Mouse (Mus musculus) forebrain, embryonic 12.5 days (tissue): ENCODE data around the gene Pdss2. TPM values are rescaled to one million over a fixed set of nuclear protein-coding genes. Genes with fewer than 3 reads are reported as not detected.

Experiments
- ATAC-seq: fragments of 200-750 bp; cut with Nextera tagmentation; 2 replicates; pipeline ENCODE4 v1.8.0; 2017; ENCODE audit warnings: moderate TSS enrichment; ENCODE audit not compliant: low FRiP score
- H3K27ac ChIP-seq: fragments of 300-500 bp; sonication (generic); 2 replicates; pipeline ENCODE4 v1.5.1; 2016; ENCODE audit warnings: mild to moderate bottlenecking
- H3K27me3 ChIP-seq: fragments of 300-500 bp; sonication (generic); 2 replicates; pipeline ENCODE4 v1.6.1; 2016; ENCODE audit warnings: mild to moderate bottlenecking
- H3K36me3 ChIP-seq: fragments of 300-500 bp; sonication (generic); replicated peaks from 2 replicates; pipeline ENCODE4 v1.6.1; 2016; ENCODE audit warnings: mild to moderate bottlenecking
- H3K4me1 ChIP-seq: fragments of 300-500 bp; sonication (generic); 2 replicates; pipeline ENCODE4 v1.6.1; 2016
- H3K4me2 ChIP-seq: fragments of 300-500 bp; sonication (generic); 2 replicates; pipeline ENCODE4 v1.6.1; 2016; ENCODE audit warnings: mild to moderate bottlenecking, moderate library complexity
- H3K4me3 ChIP-seq: fragments of 300-500 bp; sonication (generic); replicated peaks from 2 replicates; pipeline ENCODE4 v1.5.1; 2016; ENCODE audit warnings: mild to moderate bottlenecking
- H3K9ac ChIP-seq: fragments of 300-500 bp; sonication (generic); 2 replicates; pipeline ENCODE4 v1.6.1; 2016; ENCODE audit warnings: mild to moderate bottlenecking
- H3K9me3 ChIP-seq: fragments of 300-500 bp; sonication (generic); 2 replicates; pipeline ENCODE4 v1.6.1; 2016
- WGBS: fragments of 180-500 bp; shearing (Covaris S2); methylation state at CpG from one replicate; pipeline ENCODE4 v1.1.7; 2016; 5-methylcytosine and 5-hydroxymethylcytosine counted together
- polyA plus RNA-seq: library from polyadenylated mRNA; unstranded; fragments of >200 nt; fragmentation: Nextera tagmentation; extraction: Ambion mirVana; gene quantifications from 2 replicates; pipeline ENCODE4 v1.2.1, GENCODE M21; 2016

Pdss2 gene
- polyA plus RNA-seq, 1 experiment from 2014 or later: 17.0 TPM

DNA sequence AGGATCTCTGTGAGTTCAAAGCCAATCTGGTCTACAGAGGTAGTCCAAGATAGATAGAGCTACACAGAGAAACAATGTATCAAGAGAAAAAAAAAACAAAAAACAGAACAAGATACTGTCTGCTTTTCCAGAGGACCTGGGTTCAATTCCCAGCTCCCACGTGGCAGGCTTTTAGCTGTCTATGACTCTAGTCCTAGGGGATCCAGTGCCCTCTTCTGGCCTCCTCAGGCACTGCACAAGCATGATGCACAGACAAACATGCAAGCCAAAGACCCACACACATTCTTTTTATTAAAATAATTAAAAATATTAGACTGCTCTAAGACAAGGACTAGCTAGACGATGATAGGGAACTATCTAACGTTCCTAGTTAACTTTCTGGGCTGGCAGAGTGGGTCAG, 214.5 kb downstream of the Pdss2 start:
- no peak for ATAC-seq
- Histone ChIP-seq H3K36me3 (0 out of 2 replicates have a peak, but pooled peaks cover 7% of the 10 kb centered on the region), H3K4me2 (no peak overlapping the region), H3K9me3 (peaks cover under 1% of the 10 kb centered on the region; the same call in 1 of the 2 replicates), H3K4me1 (peaks cover 23% of the 10 kb centered on the region), H3K9ac (no peak overlapping the region), H3K27ac (no peak overlapping the region), H3K27me3 (no peaks in the 10 kb centered on the region), H3K4me3 (no peak overlapping the region)
- 94% methylated on average over 3 of the region's 3 CpGs for WGBS

DNA sequence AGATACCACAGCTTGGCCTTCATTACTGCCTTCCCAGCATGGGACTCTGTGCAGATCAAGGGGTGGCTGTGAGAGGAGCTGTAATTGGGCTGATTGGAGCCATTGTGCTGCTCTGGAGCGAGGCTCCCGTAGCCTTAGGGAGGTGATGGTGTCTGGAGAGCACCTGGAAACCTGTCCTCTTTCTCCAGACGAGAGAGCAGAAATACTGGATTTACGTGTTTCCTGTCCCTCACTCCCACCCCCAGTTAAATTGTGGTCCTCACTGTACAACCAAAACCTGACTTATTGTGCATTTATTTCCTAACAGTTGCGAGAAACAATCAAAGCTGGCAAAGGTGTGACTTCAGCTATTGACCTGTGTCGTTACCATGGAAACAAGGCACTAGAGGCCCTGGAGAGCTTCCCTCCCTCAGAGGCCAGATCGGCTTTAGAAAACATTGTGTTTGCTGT, 218.2 kb downstream of the Pdss2 start:
- no peaks in the 10 kb centered on the region for H3K9me3 ChIP-seq
- no peaks in the 10 kb centered on the region for H3K27me3 ChIP-seq
- H3K36me3 ChIP-seq: no peaks in the 10 kb centered on the region
- peak overlapping the region; percentile 88 for H3K27ac ChIP-seq
- H3K4me2 ChIP-seq: peak overlapping the region; percentile 33
- H3K4me1 ChIP-seq: peaks cover 31% of the 10 kb centered on the region
- no peak overlapping the region for H3K4me3 ChIP-seq
- H3K9ac ChIP-seq: no peak overlapping the region
- peak; percentile 87 for ATAC-seq
- 3% methylated on average over 7 of the region's 7 CpGs for whole genome bisulfite sequencing

- ATAC-seq: peak; percentile 36; the same call in 1 of the 2 replicates
- H3K27ac ChIP-seq: peak overlapping the region; percentile 88
- H3K4me1 ChIP-seq: peaks cover 31% of the 10 kb centered on the region
- no peaks in the 10 kb centered on the region for H3K9me3 ChIP-seq
- H3K9ac ChIP-seq: no peak overlapping the region
- 16% methylated on average over 13 of the region's 13 CpGs for WGBS
- no peaks in the 10 kb centered on the region for H3K27me3 ChIP-seq
- no peak overlapping the region for H3K4me3 ChIP-seq
- H3K36me3 ChIP-seq: no peaks in the 10 kb centered on the region
- H3K4me2 ChIP-seq: peak overlapping the region; percentile 29
These were observed 218.8 kb downstream of the Pdss2 start for GRCm38 (mm10) chr10:43440050-43440449.

- no peak for ATAC-seq
- Histone ChIP-seq H3K4me3 (no peak overlapping the region), H3K27ac (no peak overlapping the region; the same call in 1 of the 2 replicates), H3K27me3 (no peaks in the 10 kb centered on the region), H3K4me1 (peaks cover 31% of the 10 kb centered on the region), H3K36me3 (no peaks in the 10 kb centered on the region), H3K9ac (no peak overlapping the region), H3K9me3 (no peaks in the 10 kb centered on the region), H3K4me2 (no peak overlapping the region)
- WGBS: 70% methylated on average over 15 of the region's 15 CpGs
These were observed 219.9 kb downstream of the Pdss2 start for GRCm38 (mm10) chr10:43440981-43441740.

- H3K27me3 ChIP-seq: no peaks in the 10 kb centered on the region
- H3K9me3 ChIP-seq: no peaks in the 10 kb centered on the region
- no peak overlapping the region for H3K27ac ChIP-seq
- ATAC-seq: no peak
- H3K9ac ChIP-seq: no peak overlapping the region
- H3K4me2 ChIP-seq: no peak overlapping the region
- H3K4me1 ChIP-seq: peaks cover 12% of the 10 kb centered on the region
- H3K36me3 ChIP-seq: no peaks in the 10 kb centered on the region
- no peak overlapping the region for H3K4me3 ChIP-seq
- WGBS: 92% methylated on average over 3 of the region's 3 CpGs
These were observed 227.4 kb downstream of the Pdss2 start for GRCm38 (mm10) chr10:43448656-43449055.

DNA sequence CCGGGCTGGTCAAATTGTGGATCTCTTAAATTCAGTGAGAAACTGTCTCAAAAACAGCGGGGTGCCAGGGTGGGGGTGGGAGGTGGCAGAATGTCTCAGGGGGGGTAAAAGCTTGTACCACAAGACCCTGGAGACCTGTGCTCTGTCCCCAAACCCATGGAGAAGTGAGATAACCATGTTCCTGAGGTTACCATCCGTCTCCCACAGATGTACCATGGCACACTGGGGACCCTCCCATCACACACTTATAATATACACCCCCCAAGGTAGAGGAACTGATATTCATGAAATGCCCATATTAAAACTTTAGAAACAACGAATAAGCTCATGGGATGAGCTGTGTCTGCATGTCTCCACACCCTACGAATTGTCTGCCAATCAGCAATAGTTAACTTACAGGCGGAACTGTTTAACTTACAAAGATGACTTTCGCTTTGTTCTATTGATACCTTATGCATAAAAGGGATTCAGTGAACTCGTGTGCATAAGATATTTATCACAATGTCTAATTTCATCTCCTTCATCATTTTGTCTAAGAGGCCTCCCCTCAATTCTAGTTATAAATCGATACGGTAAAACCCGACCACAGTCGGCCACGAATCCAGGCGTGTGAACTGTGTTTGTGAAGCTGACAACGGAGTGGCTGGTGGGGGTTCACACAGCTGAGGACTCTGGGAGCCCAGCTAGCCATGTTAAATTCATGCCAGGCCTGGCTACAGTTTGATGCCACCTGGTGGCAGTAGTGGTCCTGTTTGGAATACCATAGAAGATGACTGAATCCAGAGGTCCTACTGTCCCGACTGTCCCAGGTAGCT, 230.8 kb downstream of the Pdss2 start:
- ATAC-seq: peak; percentile 83; the same call in 1 of the 2 replicates
- Histone ChIP-seq H3K36me3 (no peaks in the 10 kb centered on the region), H3K27me3 (no peaks in the 10 kb centered on the region), H3K27ac (no peak overlapping the region), H3K9ac (no peak overlapping the region), H3K4me2 (peak overlapping the region; percentile 40), H3K4me3 (no peak overlapping the region), H3K9me3 (no peaks in the 10 kb centered on the region), H3K4me1 (peaks cover 12% of the 10 kb centered on the region)
- 30% methylated on average over 16 of the region's 16 CpGs for WGBS

- Histone ChIP-seq H3K36me3 (no peaks in the 10 kb centered on the region), H3K9me3 (no peaks in the 10 kb centered on the region), H3K9ac (no peak overlapping the region), H3K4me1 (peaks cover 12% of the 10 kb centered on the region), H3K27ac (no peak overlapping the region), H3K27me3 (no peaks in the 10 kb centered on the region), H3K4me3 (no peak overlapping the region), H3K4me2 (peak overlapping the region; percentile 40)
- no peak for ATAC-seq
- WGBS: 20% methylated on average over 5 of the region's 5 CpGs
These were observed 231.3 kb downstream of the Pdss2 start for GRCm38 (mm10) chr10:43452663-43452996.

- ATAC-seq: no peak
- Histone ChIP-seq H3K4me1 (peaks cover 12% of the 10 kb centered on the region), H3K9ac (no peak overlapping the region), H3K4me3 (no peak overlapping the region), H3K9me3 (no peaks in the 10 kb centered on the region), H3K27ac (no peak overlapping the region), H3K27me3 (no peaks in the 10 kb centered on the region), H3K4me2 (no peak overlapping the region), H3K36me3 (no peaks in the 10 kb centered on the region)
- 76% methylated on average over 1 of the region's 1 CpGs for WGBS
These were observed 232.9 kb downstream of the Pdss2 start for GRCm38 (mm10) chr10:43454219-43454618.

DNA sequence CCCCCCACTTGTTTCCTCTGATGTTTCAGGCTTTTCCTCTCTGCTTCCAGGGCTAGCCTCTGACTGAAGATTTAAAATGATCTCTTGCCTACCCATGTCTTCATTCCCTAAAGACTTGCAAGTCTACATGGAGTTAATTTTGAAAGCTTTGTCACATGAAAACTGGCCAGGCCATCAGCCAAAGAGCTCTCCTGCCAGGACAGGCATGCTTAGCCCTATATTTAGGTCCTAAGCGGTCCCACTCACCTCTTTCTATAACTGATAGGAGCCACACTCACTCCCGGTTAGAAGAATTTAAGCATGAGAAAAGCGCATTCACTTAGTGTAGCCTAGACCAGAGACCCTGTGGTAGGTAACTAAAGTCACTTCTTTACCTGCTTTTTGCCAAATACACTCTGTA, 233.4 kb downstream of the Pdss2 start:
- ATAC-seq: no peak
- H3K9ac ChIP-seq: no peak overlapping the region
- no peaks in the 10 kb centered on the region for H3K36me3 ChIP-seq
- H3K27ac ChIP-seq: no peak overlapping the region
- 94% methylated on average over 3 of the region's 3 CpGs for WGBS
- H3K4me2 ChIP-seq: no peak overlapping the region
- no peak overlapping the region for H3K4me3 ChIP-seq
- no peaks in the 10 kb centered on the region for H3K9me3 ChIP-seq
- H3K27me3 ChIP-seq: no peaks in the 10 kb centered on the region
- peaks cover 12% of the 10 kb centered on the region for H3K4me1 ChIP-seq

- no peak overlapping the region for H3K4me2 ChIP-seq
- H3K9ac ChIP-seq: no peak overlapping the region
- H3K27ac ChIP-seq: no peak overlapping the region
- no peaks in the 10 kb centered on the region for H3K27me3 ChIP-seq
- WGBS: 86% methylated on average over 5 of the region's 5 CpGs
- ATAC-seq: no peak
- no peaks in the 10 kb centered on the region for H3K9me3 ChIP-seq
- no peaks in the 10 kb centered on the region for H3K4me1 ChIP-seq
- no peaks in the 10 kb centered on the region for H3K36me3 ChIP-seq
- H3K4me3 ChIP-seq: no peak overlapping the region
These were observed 241.5 kb downstream of the Pdss2 start for GRCm38 (mm10) chr10:43462821-43463220.

DNA sequence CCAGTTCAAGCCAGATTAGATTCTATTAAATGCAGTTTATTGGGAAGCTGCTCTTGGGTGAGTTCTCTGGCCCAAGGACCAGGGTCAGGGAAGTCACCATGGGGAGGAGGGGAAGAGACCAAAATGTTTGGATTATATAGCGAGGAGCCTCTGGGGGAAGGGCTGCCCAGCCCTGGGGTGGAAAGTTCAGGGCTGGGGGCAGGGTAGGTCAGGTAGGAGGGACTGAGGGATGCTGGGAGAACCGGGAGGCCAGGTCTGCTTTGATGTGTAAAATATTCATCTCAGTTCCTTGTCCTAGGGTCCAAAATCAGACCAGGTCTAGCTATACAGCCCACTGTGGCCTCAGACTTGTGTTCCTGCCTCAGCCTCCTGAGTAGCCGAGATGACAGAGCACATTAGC, 241.9 kb downstream of the Pdss2 start:
- no peak for ATAC-seq
- H3K4me2 ChIP-seq: no peak overlapping the region
- H3K27ac ChIP-seq: no peak overlapping the region
- no peaks in the 10 kb centered on the region for H3K9me3 ChIP-seq
- no peak overlapping the region for H3K9ac ChIP-seq
- no peaks in the 10 kb centered on the region for H3K36me3 ChIP-seq
- WGBS: 72% methylated on average over 3 of the region's 3 CpGs
- no peak overlapping the region for H3K4me3 ChIP-seq
- no peaks in the 10 kb centered on the region for H3K27me3 ChIP-seq
- H3K4me1 ChIP-seq: no peaks in the 10 kb centered on the region

DNA sequence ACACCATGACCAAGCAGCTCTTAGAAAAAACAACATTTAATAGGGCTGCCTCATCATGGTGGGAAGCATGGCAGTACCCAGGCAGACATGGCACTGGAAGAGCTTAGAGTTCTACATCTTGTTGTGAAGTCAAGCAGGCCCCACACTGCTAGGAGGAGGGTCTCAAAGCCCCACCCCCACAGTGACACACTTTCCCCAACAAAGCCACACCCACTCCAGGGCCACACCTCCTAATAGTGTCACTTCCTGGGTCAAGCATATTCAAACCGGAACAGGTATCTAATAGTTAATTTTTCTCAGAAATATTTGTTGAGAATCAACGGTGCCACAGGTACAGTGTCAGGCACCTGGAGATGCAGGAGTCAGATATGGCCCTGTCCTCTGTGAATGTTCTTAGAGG, 244.9 kb downstream of the Pdss2 start:
- WGBS: 99% methylated on average over 2 of the region's 2 CpGs
- no peak for ATAC-seq
- H3K36me3 ChIP-seq: no peaks in the 10 kb centered on the region
- no peak overlapping the region for H3K27ac ChIP-seq
- no peaks in the 10 kb centered on the region for H3K9me3 ChIP-seq
- H3K4me1 ChIP-seq: no peaks in the 10 kb centered on the region
- no peaks in the 10 kb centered on the region for H3K27me3 ChIP-seq
- H3K9ac ChIP-seq: no peak overlapping the region
- H3K4me3 ChIP-seq: no peak overlapping the region
- H3K4me2 ChIP-seq: no peak overlapping the region
